Mouse (Mus musculus) ES-E14 (cell line): Measurements from ENCODE around the gene Ppara. TPM values are rescaled to one million over a fixed set of nuclear protein-coding genes. Genes with fewer than 3 reads are reported as not detected.

ENCODE experiments used
- DNase-seq: peaks from one replicate; pipeline ENCODE4 v3.0.0-alpha.2; 2013; ENCODE audit warnings: low read depth, low spot score
- H3K27ac ChIP-seq: 2 replicates; pipeline ENCODE4 v1.5.1; 2012; ENCODE audit warnings: low read depth, mild to moderate bottlenecking, low read length, moderate library complexity, mixed read lengths; ENCODE audit not compliant: poor library complexity, insufficient read depth, severe bottlenecking
- H3K36me3 ChIP-seq: 2 replicates; pipeline ENCODE4 v1.6.1; 2012; ENCODE audit warnings: mild to moderate bottlenecking, low read length, moderate library complexity, mixed read lengths; ENCODE audit not compliant: control insufficient read depth, poor library complexity, insufficient read depth, severe bottlenecking
- H3K4me1 ChIP-seq, 2 experiments: fragments of 150-350 bp in 1 of 2; sonication (generic) in 1 of 2; 2 replicates each; pipeline ENCODE4 v1.6.1; 2012; ENCODE audit warnings: low read length in 2 of 2, mild to moderate bottlenecking in 1 of 2, mixed read lengths in 1 of 2; ENCODE audit not compliant: control insufficient read depth in 2 of 2, insufficient read depth in 2 of 2, poor library complexity in 1 of 2
- H3K4me3 ChIP-seq, 2 experiments: fragments of 150-350 bp in 1 of 2; sonication (generic) in 1 of 2; 2 replicates each; pipeline ENCODE4 v1.5.1; 2012; ENCODE audit warnings: low read length in 2 of 2, low read depth in 1 of 2, mild to moderate bottlenecking in 1 of 2, mixed read lengths in 1 of 2; ENCODE audit not compliant: insufficient read depth in 1 of 2, poor library complexity in 1 of 2, severe bottlenecking in 1 of 2
- H3K9ac ChIP-seq: 2 replicates; pipeline ENCODE4 v1.6.1; 2012; ENCODE audit warnings: low read depth, mild to moderate bottlenecking, low read length, mixed read lengths; ENCODE audit not compliant: poor library complexity, insufficient read depth, severe bottlenecking
- H3K9me3 ChIP-seq: fragments of 150-350 bp; sonication (generic); 2 replicates; pipeline ENCODE4 v1.6.1; 2012; ENCODE audit warnings: low read depth, mild to moderate bottlenecking, low read length; ENCODE audit not compliant: control insufficient read depth, insufficient read depth
- CHD2 ChIP-seq: IDR thresholded peaks from 2 replicates; pipeline ENCODE4 v1.6.1; 2014; ENCODE audit warnings: mild to moderate bottlenecking, low read depth, low read length, inconsistent platforms
- HCFC1 ChIP-seq: IDR thresholded peaks from 2 replicates; pipeline ENCODE4 v1.6.1; 2012; ENCODE audit warnings: low read length, inconsistent platforms, borderline replicate concordance; ENCODE audit not compliant: insufficient read depth
- MAFK ChIP-seq: IDR thresholded peaks from 2 replicates; pipeline ENCODE4 v1.6.1; 2014; ENCODE audit warnings: mild to moderate bottlenecking, low read depth, low read length, inconsistent platforms; ENCODE audit not compliant: insufficient read depth
- ZC3H11A ChIP-seq: IDR thresholded peaks from 2 replicates; pipeline ENCODE4 v1.6.1; 2012; ENCODE audit warnings: low read depth, mild to moderate bottlenecking, inconsistent platforms, low read length, borderline replicate concordance
- ZNF384 ChIP-seq: IDR thresholded peaks from 2 replicates; pipeline ENCODE4 v1.6.1; 2012; ENCODE audit warnings: low read depth, low read length, inconsistent platforms
- in situ Hi-C, 2 experiments: fragments of 600-800 bp; cut with MboI; formaldehyde crosslinking; loops; one replicate each; pipeline ENCODE4 v1.15.1; 2025; ENCODE audit warnings: low sequenced_read_pairs in 2 of 2, inconsistent platforms in 1 of 2; ENCODE audit not compliant: unreplicated experiment in 2 of 2
- total RNA-seq: library from RNA; depleted of rRNA; stranded (reverse); fragments of 300-350 nt; gene quantifications from 2 replicates; pipeline ENCODE4 v1.2.3, GENCODE M21; 2012

Gene Ppara
- total RNA-seq, 1 experiment: 0.09 TPM

DNA sequence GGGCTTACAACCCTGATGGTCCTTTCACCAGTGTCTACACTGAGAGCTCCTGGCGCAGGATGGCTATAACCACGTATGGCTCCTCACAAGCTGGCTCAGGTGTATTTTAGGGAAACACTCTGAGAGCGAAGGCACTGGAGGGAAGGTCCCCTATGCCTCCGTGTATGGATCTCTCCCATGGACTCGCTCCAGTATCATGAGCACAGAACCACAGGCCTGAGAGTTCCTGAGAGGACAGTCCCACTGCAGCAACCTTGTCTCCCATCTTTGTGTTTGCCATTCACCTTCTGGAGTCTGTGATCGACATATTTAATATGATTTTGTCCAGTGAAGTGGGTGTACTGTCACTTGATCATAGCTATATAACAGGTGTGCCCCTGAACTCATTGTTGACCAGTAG is 45.3 kb upstream of the Ppara start:
- in situ Hi-C loops: no loop called here
- H3K9me3 ChIP-seq: no peaks in the 10 kb centered on the region
- no peak overlapping the region for H3K27ac ChIP-seq
- no peak for DNase-seq
- H3K36me3 ChIP-seq: no peaks in the 10 kb centered on the region; the same call in 1 of the 2 replicates
- TF ChIP-seq ZC3H11A: no peak
- TF ChIP-seq HCFC1: no peak
- TF ChIP-seq MAFK: no peak
- no peak for TF ChIP-seq ZNF384
- TF ChIP-seq CHD2: no peak
- no peak overlapping the region for H3K4me3 ChIP-seq
- H3K4me1 ChIP-seq: peaks cover 2 to 7% of the 10 kb centered on the region in 2 experiments; a peak in 3 of 4 replicates
- H3K9ac ChIP-seq: no peak overlapping the region

DNA sequence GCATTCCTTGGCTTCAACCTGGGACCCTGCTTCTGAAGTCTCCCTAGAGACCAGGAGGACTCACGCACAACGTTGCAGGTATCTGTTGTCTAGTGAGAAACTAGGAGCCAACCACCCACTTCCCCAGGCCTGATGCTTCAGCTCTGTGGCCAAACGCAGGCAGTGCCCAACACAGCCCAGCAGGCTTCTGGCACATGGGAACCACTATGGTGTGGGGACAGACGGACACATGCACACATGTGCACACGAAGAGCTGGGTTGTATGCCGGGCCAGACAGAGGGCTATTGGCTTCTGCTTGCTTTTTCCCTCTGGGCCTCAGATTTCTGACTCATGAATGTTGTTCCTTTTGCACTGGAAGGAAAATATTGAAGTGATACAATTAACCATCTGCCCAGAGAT is 44.7 kb upstream of the Ppara start:
- Histone ChIP-seq H3K9ac (no peak overlapping the region), H3K9me3 (no peaks in the 10 kb centered on the region), H3K27ac (no peak overlapping the region), H3K36me3 (no peaks in the 10 kb centered on the region; the same call in 1 of the 2 replicates), H3K4me3 (no peak overlapping the region), H3K4me1 (peaks cover 2 to 7% of the 10 kb centered on the region in 2 experiments; a peak in 3 of 4 replicates)
- TF ChIP-seq CHD2 (no peak), HCFC1 (no peak), ZNF384 (no peak), ZC3H11A (no peak), MAFK (no peak)
- DNase-seq: no peak
- in situ Hi-C loops: no loop called here

DNA sequence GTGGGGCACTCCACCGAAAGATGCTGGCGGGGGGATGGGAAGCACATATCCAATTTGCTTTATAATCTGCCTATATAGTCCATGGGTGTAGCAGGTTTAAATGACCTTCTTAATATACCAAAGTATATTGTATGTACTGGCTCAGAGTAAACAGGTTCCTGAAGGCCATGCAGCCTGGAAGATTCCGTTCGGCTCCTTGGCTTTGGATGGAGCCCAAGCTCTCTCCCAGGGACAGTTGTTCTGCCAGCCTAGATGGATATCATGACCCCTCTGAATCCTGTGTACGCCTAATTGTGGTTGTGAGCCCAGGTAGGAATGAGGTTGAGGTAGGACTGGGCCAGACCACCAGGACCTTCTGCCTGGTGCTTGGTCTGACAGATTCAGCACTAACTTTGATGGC is 43.9 kb upstream of the Ppara start:
- no peak overlapping the region for H3K27ac ChIP-seq
- in situ Hi-C loops: no loop called here
- DNase-seq: no peak
- peaks cover 2 to 7% of the 10 kb centered on the region in 2 experiments; a peak in 2 of 4 replicates for H3K4me1 ChIP-seq
- no peaks in the 10 kb centered on the region; the same call in 1 of the 2 replicates for H3K36me3 ChIP-seq
- no peak overlapping the region for H3K4me3 ChIP-seq
- TF ChIP-seq HCFC1: no peak
- no peak for TF ChIP-seq MAFK
- TF ChIP-seq ZNF384: no peak
- TF ChIP-seq ZC3H11A: no peak
- TF ChIP-seq CHD2: no peak
- H3K9ac ChIP-seq: no peak overlapping the region
- no peaks in the 10 kb centered on the region for H3K9me3 ChIP-seq

DNA sequence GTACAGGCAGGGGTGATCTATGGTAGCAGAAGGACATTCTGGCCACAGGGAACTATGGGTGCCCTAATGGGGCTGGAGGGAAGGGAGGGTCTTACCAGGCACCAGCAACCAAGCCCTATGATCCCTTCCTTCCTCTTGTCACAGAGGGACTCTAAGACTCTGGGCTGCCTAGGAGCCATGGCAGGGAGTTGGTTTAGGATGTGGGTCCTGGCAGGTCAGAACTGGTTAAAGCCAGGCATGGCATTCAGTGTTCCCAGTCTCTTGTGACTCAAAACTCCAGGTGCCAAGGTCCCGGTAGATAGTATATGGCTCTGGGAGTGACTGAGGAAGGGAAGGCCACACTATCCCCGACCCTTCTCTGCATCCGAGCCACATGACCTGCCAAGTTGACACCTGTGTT is 41.7 kb upstream of the Ppara start:
- DNase-seq: no peak
- Histone ChIP-seq H3K9ac (no peak overlapping the region), H3K9me3 (no peaks in the 10 kb centered on the region), H3K36me3 (no peaks in the 10 kb centered on the region; the same call in 1 of the 2 replicates), H3K27ac (no peak overlapping the region; the same call in 1 of the 2 replicates), H3K4me3 (no peak overlapping the region), H3K4me1 (no peaks in the 10 kb centered on the region)
- no peak for TF ChIP-seq CHD2
- no peak for TF ChIP-seq ZC3H11A
- no peak for TF ChIP-seq HCFC1
- TF ChIP-seq MAFK: no peak
- no peak for TF ChIP-seq ZNF384
- in situ Hi-C loops: no loop called here

DNA sequence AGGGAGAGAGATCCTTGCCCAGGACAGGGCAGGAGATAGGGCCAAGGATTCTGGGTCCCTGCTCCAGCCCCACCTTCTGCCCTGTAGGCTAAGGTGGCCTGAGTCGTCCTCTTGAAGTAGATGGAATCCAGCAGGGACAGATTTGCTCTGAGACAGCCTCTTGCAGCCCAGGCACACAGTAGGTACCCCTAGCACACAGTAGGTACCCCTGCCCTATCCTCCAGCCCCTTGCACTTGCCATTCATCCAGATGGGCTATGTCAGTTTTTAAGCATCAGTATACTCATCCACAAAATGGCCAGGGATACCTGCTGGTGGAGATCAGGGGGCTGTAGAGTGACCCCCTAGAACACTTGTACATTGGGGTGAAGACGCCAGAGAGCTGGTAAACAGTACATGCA is 41.0 kb upstream of the Ppara start:
- DNase-seq: no peak
- Histone ChIP-seq H3K36me3 (no peaks in the 10 kb centered on the region; the same call in 1 of the 2 replicates), H3K9me3 (no peaks in the 10 kb centered on the region), H3K27ac (no peak overlapping the region), H3K4me1 (no peaks in the 10 kb centered on the region), H3K9ac (no peak overlapping the region), H3K4me3 (no peak overlapping the region)
- TF ChIP-seq ZNF384: no peak
- no peak for TF ChIP-seq CHD2
- no peak for TF ChIP-seq MAFK
- in situ Hi-C loops: no loop called here
